Mouse (Mus musculus) forebrain, embryonic 13.5 days (tissue): Measurements from ENCODE around the gene Crocc. TPM values are rescaled to one million over a fixed set of nuclear protein-coding genes. Genes with fewer than 3 reads are reported as not detected.

ENCODE experiments used
- ATAC-seq: fragments of 200-750 bp; cut with Nextera tagmentation; 2 replicates; pipeline ENCODE4 v1.8.0; 2017
- H3K27ac ChIP-seq: fragments of 300-500 bp; sonication (generic); 2 replicates; pipeline ENCODE4 v1.5.1; 2015; ENCODE audit warnings: inconsistent platforms, mild to moderate bottlenecking, moderate library complexity
- H3K27me3 ChIP-seq: fragments of 300-500 bp; sonication (generic); 2 replicates; pipeline ENCODE4 v1.6.1; 2015; ENCODE audit warnings: mild to moderate bottlenecking, inconsistent platforms
- H3K36me3 ChIP-seq: fragments of 300-500 bp; sonication (generic); 2 replicates; pipeline ENCODE4 v1.6.1; 2015; ENCODE audit warnings: mild to moderate bottlenecking, inconsistent platforms; ENCODE audit not compliant: poor library complexity, severe bottlenecking
- H3K4me1 ChIP-seq: fragments of 300-500 bp; sonication (generic); 2 replicates; pipeline ENCODE4 v1.6.1; 2015; ENCODE audit warnings: inconsistent platforms
- H3K4me2 ChIP-seq: fragments of 300-500 bp; sonication (generic); 2 replicates; pipeline ENCODE4 v1.6.1; 2015; ENCODE audit warnings: inconsistent platforms, mild to moderate bottlenecking, moderate library complexity
- H3K4me3 ChIP-seq: fragments of 300-500 bp; sonication (generic); 2 replicates; pipeline ENCODE4 v1.5.1; 2015; ENCODE audit warnings: mild to moderate bottlenecking, inconsistent platforms
- H3K9ac ChIP-seq: fragments of 300-500 bp; sonication (generic); 2 replicates; pipeline ENCODE4 v1.6.1; 2015; ENCODE audit warnings: mild to moderate bottlenecking, inconsistent platforms
- H3K9me3 ChIP-seq: fragments of 300-500 bp; sonication (generic); replicated peaks from 2 replicates; pipeline ENCODE4 v1.6.1; 2016; ENCODE audit warnings: inconsistent platforms
- WGBS: fragments of 180-500 bp; shearing (Covaris S2); methylation state at CpG from one replicate; pipeline ENCODE4 v1.1.7; 2015; 5-methylcytosine and 5-hydroxymethylcytosine counted together
- polyA plus RNA-seq: library from polyadenylated mRNA; unstranded; fragments of >200 nt; fragmentation: Nextera tagmentation; extraction: Ambion mirVana; gene quantifications from 2 replicates; pipeline ENCODE4 v1.2.1, GENCODE M21; 2015

The Crocc gene
- polyA plus RNA-seq, 1 experiment from 2014 or later: 7.4 TPM

GRCm38 (mm10) chr4:141064104-141064659 lies 3.8 kb upstream of the Crocc start:
- Histone ChIP-seq H3K4me3 (no peak overlapping the region), H3K9me3 (no peaks in the 10 kb centered on the region), H3K4me1 (peaks cover 24% of the 10 kb centered on the region), H3K4me2 (no peak overlapping the region), H3K27me3 (no peaks in the 10 kb centered on the region), H3K27ac (no peak overlapping the region), H3K9ac (no peak overlapping the region), H3K36me3 (peaks cover 39% of the 10 kb centered on the region)
- WGBS: 79% methylated on average over 4 of the region's 4 CpGs
- ATAC-seq: no peak

GRCm38 (mm10) chr4:141059616-141060425 lies 529 bp downstream of the Crocc start:
- 1% methylated on average over 32 of the region's 32 CpGs for WGBS

DNA sequence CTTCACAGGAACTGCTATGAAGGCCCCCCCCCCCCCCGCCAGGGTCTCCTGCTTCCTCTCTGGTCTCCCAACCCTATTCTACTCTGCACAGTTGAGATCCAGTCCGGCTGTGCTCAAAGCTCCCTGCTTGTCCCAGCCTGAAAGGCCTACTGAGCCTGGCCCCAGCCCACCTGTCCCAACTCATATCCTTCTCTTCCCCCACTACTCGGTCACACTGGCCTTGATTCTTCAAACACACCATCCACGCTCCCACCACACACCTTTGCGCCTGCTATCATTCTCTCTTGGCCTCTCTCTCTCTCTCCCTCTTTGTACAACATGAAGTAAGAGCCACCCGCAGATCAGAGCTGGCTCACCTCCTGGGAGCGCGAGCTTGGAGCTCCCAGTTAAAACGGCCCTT lies 1.5 kb downstream of the Crocc start:
- H3K9me3 ChIP-seq: no peaks in the 10 kb centered on the region
- H3K4me1 ChIP-seq: peaks cover 33% of the 10 kb centered on the region
- no peak overlapping the region for H3K27ac ChIP-seq
- no peaks in the 10 kb centered on the region for H3K27me3 ChIP-seq
- 0 out of 2 replicates have a peak overlapping the region, but pooled peaks have one; percentile 4 for H3K9ac ChIP-seq
- no peak overlapping the region for H3K4me3 ChIP-seq
- no peak for ATAC-seq
- peaks cover 33% of the 10 kb centered on the region; the same call in 1 of the 2 replicates for H3K36me3 ChIP-seq
- peak overlapping the region; percentile 75; the same call in 1 of the 2 replicates for H3K4me2 ChIP-seq
- 73% methylated on average over 9 of the region's 9 CpGs for WGBS

More at GRCm38 (mm10) chr4:141059616-141060425, 529 bp downstream of the Crocc start:
- peaks cover 25% of the 10 kb centered on the region for H3K4me1 ChIP-seq
- H3K9ac ChIP-seq: peak overlapping the region; percentile 83
- ATAC-seq: peak; percentile 69; the same call in 1 of the 2 replicates
- peak overlapping the region; percentile 93 for H3K27ac ChIP-seq
- no peaks in the 10 kb centered on the region for H3K27me3 ChIP-seq
- peaks cover 28% of the 10 kb centered on the region; the same call in 1 of the 2 replicates for H3K36me3 ChIP-seq
- H3K4me3 ChIP-seq: peak overlapping the region; percentile 57
- H3K4me2 ChIP-seq: peak overlapping the region; percentile 75
- no peaks in the 10 kb centered on the region for H3K9me3 ChIP-seq

DNA sequence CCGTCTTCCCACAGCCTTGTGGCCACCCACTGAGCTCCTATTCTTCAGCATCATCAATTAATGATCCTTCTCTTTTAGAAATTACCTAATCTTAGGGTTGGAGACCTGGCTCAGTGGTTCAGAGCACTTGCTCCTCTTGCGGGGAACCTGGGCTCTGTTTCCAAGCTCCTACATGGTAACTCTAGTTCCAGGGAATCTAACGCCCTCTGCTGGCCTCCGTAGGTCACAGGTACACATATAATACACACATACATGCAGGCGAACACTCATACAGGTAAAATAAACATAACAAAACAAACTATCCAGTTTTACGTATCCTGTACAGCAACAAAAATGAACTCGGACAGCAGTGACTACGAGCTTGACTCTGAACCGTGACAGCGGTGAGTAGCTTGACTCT lies 3.4 kb downstream of the Crocc start:
- Histone ChIP-seq H3K9me3 (no peaks in the 10 kb centered on the region), H3K4me3 (no peak overlapping the region), H3K4me2 (no peak overlapping the region), H3K9ac (no peak overlapping the region), H3K27ac (no peak overlapping the region), H3K36me3 (peaks cover 33% of the 10 kb centered on the region; the same call in 1 of the 2 replicates), H3K27me3 (no peaks in the 10 kb centered on the region), H3K4me1 (peaks cover 52% of the 10 kb centered on the region)
- ATAC-seq: no peak
- 92% methylated on average over 10 of the region's 10 CpGs for WGBS

DNA sequence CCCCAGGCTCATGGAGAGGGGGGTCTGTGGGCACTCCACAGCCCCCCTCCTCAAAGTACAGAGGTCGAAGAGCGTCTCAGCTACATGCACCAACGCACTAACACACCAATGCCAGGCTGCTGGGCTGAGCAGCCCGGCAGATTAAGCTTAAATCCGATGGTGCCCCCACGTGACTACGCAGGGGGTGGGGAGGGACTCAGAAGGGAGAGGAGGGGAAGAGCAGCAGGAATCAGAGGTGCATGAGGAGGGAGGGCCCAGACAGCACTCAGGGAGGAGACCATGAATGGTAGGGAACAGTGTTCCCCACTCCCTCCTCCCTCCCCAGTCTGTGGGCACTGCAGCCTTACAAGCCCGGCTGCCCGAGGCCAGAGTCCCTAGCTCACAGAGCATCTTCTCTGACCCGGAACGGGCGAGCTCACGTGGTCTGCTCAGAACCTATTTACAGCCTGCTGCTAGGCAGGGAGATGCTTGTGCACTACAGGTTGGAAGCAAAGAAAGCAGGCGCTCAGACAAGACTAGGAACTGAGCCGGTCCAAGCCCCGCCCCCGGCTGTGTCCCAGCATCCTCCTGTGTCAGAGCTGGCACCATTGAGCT lies 6.7 kb downstream of the Crocc start:
- H3K9me3 ChIP-seq: no peaks in the 10 kb centered on the region
- ATAC-seq: peak; percentile 70
- peaks cover 37% of the 10 kb centered on the region; the same call in 1 of the 2 replicates for H3K36me3 ChIP-seq
- no peaks in the 10 kb centered on the region for H3K27me3 ChIP-seq
- H3K27ac ChIP-seq: peak overlapping the region; percentile 96
- 3% methylated on average over 17 of the region's 17 CpGs for WGBS
- H3K4me1 ChIP-seq: peaks cover 57% of the 10 kb centered on the region
- peak overlapping the region; percentile 61 for H3K9ac ChIP-seq
- H3K4me3 ChIP-seq: peak overlapping the region; percentile 28
- peak overlapping the region; percentile 61 for H3K4me2 ChIP-seq

- H3K27ac ChIP-seq: peak overlapping the region; percentile 96
- 21% methylated on average over 8 of the region's 8 CpGs for WGBS
- peak overlapping the region; percentile 61 for H3K9ac ChIP-seq
- peak overlapping the region; percentile 61 for H3K4me2 ChIP-seq
- peaks cover 62% of the 10 kb centered on the region for H3K4me1 ChIP-seq
- no peaks in the 10 kb centered on the region for H3K9me3 ChIP-seq
- ATAC-seq: no peak
- peak overlapping the region; percentile 28 for H3K4me3 ChIP-seq
- H3K27me3 ChIP-seq: no peaks in the 10 kb centered on the region
- peaks cover 37% of the 10 kb centered on the region; the same call in 1 of the 2 replicates for H3K36me3 ChIP-seq
Measured at GRCm38 (mm10) chr4:141053138-141053537, 7.2 kb downstream of the Crocc start.

GRCm38 (mm10) chr4:141052442-141052841 lies 7.9 kb downstream of the Crocc start:
- Histone ChIP-seq H3K4me2 (peak overlapping the region; percentile 61), H3K4me1 (peaks cover 68% of the 10 kb centered on the region), H3K9ac (peak overlapping the region; percentile 61), H3K27me3 (no peaks in the 10 kb centered on the region), H3K4me3 (0 out of 2 replicates have a peak overlapping the region, but pooled peaks have one; percentile 28), H3K36me3 (peaks cover 33% of the 10 kb centered on the region; the same call in 1 of the 2 replicates), H3K27ac (peak overlapping the region; percentile 96), H3K9me3 (no peaks in the 10 kb centered on the region)
- no peak for ATAC-seq
- WGBS: 55% methylated on average over 12 of the region's 12 CpGs

DNA sequence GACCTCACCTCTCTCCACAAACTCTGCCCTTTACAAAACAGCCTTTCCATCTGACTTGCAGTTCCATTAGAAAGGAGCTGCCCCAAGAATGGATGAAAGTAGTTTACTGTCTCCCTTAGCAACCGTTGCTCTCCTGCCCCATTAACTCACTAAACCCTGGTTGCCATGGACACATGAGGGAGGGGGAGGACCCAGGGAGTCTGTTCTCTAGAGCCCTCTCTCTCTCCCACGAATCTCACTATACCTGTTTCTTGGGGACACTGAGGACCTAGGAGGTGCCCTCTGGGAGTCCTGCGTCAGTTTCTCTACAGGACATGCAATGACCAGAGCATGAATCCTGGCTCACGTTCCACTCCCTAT lies 10.9 kb downstream of the Crocc start:
- Histone ChIP-seq H3K36me3 (peaks cover 23% of the 10 kb centered on the region), H3K9ac (peak overlapping the region; percentile 52), H3K27me3 (no peaks in the 10 kb centered on the region), H3K27ac (peak overlapping the region; percentile 97), H3K4me3 (peak overlapping the region; percentile 8), H3K4me1 (peaks cover 77% of the 10 kb centered on the region), H3K9me3 (no peaks in the 10 kb centered on the region), H3K4me2 (peak overlapping the region; percentile 49)
- peak; percentile 64 for ATAC-seq
- WGBS: 12% methylated on average over 4 of the region's 4 CpGs

- no peaks in the 10 kb centered on the region for H3K27me3 ChIP-seq
- H3K4me1 ChIP-seq: peaks cover 72% of the 10 kb centered on the region
- H3K36me3 ChIP-seq: peaks cover 24% of the 10 kb centered on the region
- ATAC-seq: peak; percentile 9; the same call in 1 of the 2 replicates
- peak overlapping the region; percentile 38 for H3K9ac ChIP-seq
- peak overlapping the region; percentile 49 for H3K4me2 ChIP-seq
- H3K4me3 ChIP-seq: no peak overlapping the region
- 15% methylated on average over 17 of the region's 17 CpGs for WGBS
- H3K9me3 ChIP-seq: no peaks in the 10 kb centered on the region
- H3K27ac ChIP-seq: peak overlapping the region; percentile 97
Measured at GRCm38 (mm10) chr4:141048810-141049475, 11.4 kb downstream of the Crocc start.

DNA sequence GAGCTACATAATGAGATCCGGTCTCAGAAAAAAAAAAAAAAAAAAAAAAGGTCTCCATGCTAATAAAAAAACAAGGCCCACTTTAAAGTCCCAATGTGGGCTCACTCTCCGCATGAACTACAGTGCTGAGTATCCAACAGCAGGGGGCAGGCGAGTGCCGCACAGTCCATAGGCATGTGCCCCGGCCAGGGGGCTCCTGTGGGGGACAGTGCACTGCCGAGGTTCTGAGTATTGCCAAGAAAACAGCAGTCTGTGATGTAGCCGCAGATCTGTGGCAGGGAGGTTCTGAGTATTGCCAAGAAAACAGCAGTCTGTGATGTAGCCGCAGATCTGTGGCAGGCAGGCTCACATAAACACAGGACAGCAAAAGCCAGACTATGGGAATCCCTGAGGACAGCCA lies 15.5 kb downstream of the Crocc start:
- ATAC-seq: peak; percentile 48
- H3K4me1 ChIP-seq: peaks cover 34% of the 10 kb centered on the region
- no peak overlapping the region for H3K4me3 ChIP-seq
- no peaks in the 10 kb centered on the region for H3K27me3 ChIP-seq
- peaks cover 58% of the 10 kb centered on the region for H3K36me3 ChIP-seq
- no peaks in the 10 kb centered on the region for H3K9me3 ChIP-seq
- H3K27ac ChIP-seq: no peak overlapping the region
- 12% methylated on average over 8 of the region's 8 CpGs for WGBS
- no peak overlapping the region for H3K4me2 ChIP-seq
- H3K9ac ChIP-seq: no peak overlapping the region

DNA sequence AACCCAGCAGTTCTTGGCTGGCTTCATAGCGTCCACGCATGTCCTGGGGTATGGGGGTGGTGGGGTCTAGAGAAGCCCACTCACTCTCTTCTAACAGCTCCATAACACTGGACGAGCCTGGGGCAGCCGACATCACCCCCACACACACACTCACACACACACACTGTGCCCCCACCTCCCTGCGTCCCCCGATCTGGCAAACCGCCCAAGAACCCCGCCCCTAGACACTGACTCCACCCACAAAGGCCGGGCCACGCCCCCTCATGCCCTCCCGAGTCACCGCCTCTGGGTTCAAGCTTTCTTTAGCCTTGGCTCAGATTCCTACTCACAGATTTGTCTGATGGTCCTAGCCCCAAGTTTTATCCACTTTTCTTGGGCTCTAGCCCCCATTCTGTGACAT lies 19.2 kb downstream of the Crocc start:
- ATAC-seq: no peak
- Histone ChIP-seq H3K9me3 (no peaks in the 10 kb centered on the region), H3K4me2 (no peak overlapping the region), H3K4me1 (peaks cover 5% of the 10 kb centered on the region; the same call in 1 of the 2 replicates), H3K36me3 (peaks cover 79% of the 10 kb centered on the region), H3K4me3 (no peak overlapping the region), H3K27me3 (no peaks in the 10 kb centered on the region), H3K27ac (no peak overlapping the region), H3K9ac (no peak overlapping the region)
- WGBS: 66% methylated on average over 12 of the region's 12 CpGs
